Mouse (Mus musculus) forebrain, embryonic 10.5 days (tissue): ENCODE measurements at regions not wholly inside any gene's neighbourhood (a gene's known extent, or its start where the extent isn't known, plus 50 kb on each side); places are given as distances from the start of the nearest gene placed in this dataset.

Experiments used
- DNase-seq: peaks from one replicate; pipeline ENCODE4 v3.0.0-alpha.2; 2017; ENCODE audit warnings: low spot score; ENCODE audit errors: extremely low spot score
- H3K27ac ChIP-seq: fragments of 300-500 bp; sonication (generic); 2 replicates; pipeline ENCODE4 v1.5.1; 2016; ENCODE audit warnings: mild to moderate bottlenecking
- H3K27me3 ChIP-seq: fragments of 300-500 bp; sonication (generic); 2 replicates; pipeline ENCODE4 v1.6.1; 2016; ENCODE audit warnings: mild to moderate bottlenecking; ENCODE audit not compliant: poor library complexity, severe bottlenecking
- H3K36me3 ChIP-seq: fragments of 300-500 bp; sonication (generic); replicated peaks from 2 replicates; pipeline ENCODE4 v1.6.1; 2016; ENCODE audit warnings: mild to moderate bottlenecking, moderate library complexity
- H3K4me1 ChIP-seq: fragments of 300-500 bp; sonication (generic); 2 replicates; pipeline ENCODE4 v1.6.1; 2016
- H3K4me3 ChIP-seq: fragments of 300-500 bp; sonication (generic); 2 replicates; pipeline ENCODE4 v1.5.1; 2016; ENCODE audit warnings: mild to moderate bottlenecking, moderate library complexity
- H3K9me3 ChIP-seq: fragments of 300-500 bp; sonication (generic); 2 replicates; pipeline ENCODE4 v1.6.1; 2016; ENCODE audit warnings: mild to moderate bottlenecking, moderate library complexity
- WGBS: fragments of 180-500 bp; shearing (Covaris S2); methylation state at CpG from one replicate; pipeline ENCODE4 v1.1.7; 2016; 5-methylcytosine and 5-hydroxymethylcytosine counted together

- Histone ChIP-seq H3K27me3 (no peaks in the 10 kb centered on the region), H3K9me3 (no peaks in the 10 kb centered on the region), H3K36me3 (no peaks in the 10 kb centered on the region), H3K27ac (no peak overlapping the region), H3K4me3 (no peak overlapping the region), H3K4me1 (no peaks in the 10 kb centered on the region)
- DNase-seq, result no peak
- WGBS, result 86% methylated on average over 3 of the region's 3 CpGs
These were observed 483.9 kb upstream of the Pappa start for GRCm38 (mm10) chr4:64640056-64640455.

- Histone ChIP-seq H3K27me3 (no peaks in the 10 kb centered on the region), H3K36me3 (no peaks in the 10 kb centered on the region), H3K9me3 (no peaks in the 10 kb centered on the region), H3K27ac (no peak overlapping the region), H3K4me1 (no peaks in the 10 kb centered on the region), H3K4me3 (no peak overlapping the region)
- no peak for DNase-seq
- WGBS, result 85% methylated on average over 1 of the region's 1 CpGs
These were observed 483.0 kb upstream of the Pappa start for GRCm38 (mm10) chr4:64640976-64641375.

- DNase-seq, result no peak
- Histone ChIP-seq H3K27me3 (no peaks in the 10 kb centered on the region), H3K4me3 (no peak overlapping the region), H3K9me3 (no peaks in the 10 kb centered on the region), H3K4me1 (no peaks in the 10 kb centered on the region), H3K36me3 (no peaks in the 10 kb centered on the region), H3K27ac (no peak overlapping the region)
- WGBS, result 90% methylated on average over 2 of the region's 2 CpGs
These were observed 478.8 kb upstream of the Pappa start for GRCm38 (mm10) chr4:64645141-64645540.

- H3K27ac ChIP-seq, result no peak overlapping the region
- no peak for DNase-seq
- no peaks in the 10 kb centered on the region for H3K4me1 ChIP-seq
- H3K4me3 ChIP-seq, result no peak overlapping the region
- WGBS, result 79% methylated on average over 3 of the region's 3 CpGs
- no peaks in the 10 kb centered on the region for H3K27me3 ChIP-seq
- H3K36me3 ChIP-seq, result no peaks in the 10 kb centered on the region
- no peaks in the 10 kb centered on the region for H3K9me3 ChIP-seq
These were observed 469.8 kb upstream of the Pappa start for GRCm38 (mm10) chr4:64654157-64654556.

- Histone ChIP-seq H3K4me1 (no peaks in the 10 kb centered on the region), H3K27ac (no peak overlapping the region), H3K27me3 (no peaks in the 10 kb centered on the region), H3K4me3 (no peak overlapping the region), H3K9me3 (no peaks in the 10 kb centered on the region), H3K36me3 (no peaks in the 10 kb centered on the region)
- no peak for DNase-seq
These were observed 468.4 kb upstream of the Pappa start for GRCm38 (mm10) chr4:64655534-64655933.

GRCm38 (mm10) chr4:64663722-64664121 is 460.3 kb upstream of the Pappa start:
- Histone ChIP-seq H3K9me3 (no peaks in the 10 kb centered on the region), H3K27me3 (no peaks in the 10 kb centered on the region), H3K36me3 (no peaks in the 10 kb centered on the region), H3K4me3 (no peak overlapping the region), H3K4me1 (no peaks in the 10 kb centered on the region), H3K27ac (no peak overlapping the region)
- WGBS, result 89% methylated on average over 2 of the region's 2 CpGs
- no peak for DNase-seq

- H3K9me3 ChIP-seq, result no peaks in the 10 kb centered on the region
- no peak for DNase-seq
- 87% methylated on average over 3 of the region's 3 CpGs for WGBS
These were observed 456.0 kb upstream of the Pappa start for GRCm38 (mm10) chr4:64667998-64668397.

GRCm38 (mm10) chr4:64669722-64670121 is 454.3 kb upstream of the Pappa start:
- Histone ChIP-seq H3K4me1 (no peaks in the 10 kb centered on the region), H3K36me3 (no peaks in the 10 kb centered on the region), H3K27ac (no peak overlapping the region), H3K4me3 (no peak overlapping the region), H3K27me3 (no peaks in the 10 kb centered on the region), H3K9me3 (no peaks in the 10 kb centered on the region)
- WGBS, result 87% methylated on average over 2 of the region's 2 CpGs
- no peak for DNase-seq

More at GRCm38 (mm10) chr4:64667998-64668397, 456.0 kb upstream of the Pappa start:
- no peaks in the 10 kb centered on the region for H3K27me3 ChIP-seq
- no peak overlapping the region for H3K27ac ChIP-seq
- H3K4me3 ChIP-seq, result no peak overlapping the region
- no peaks in the 10 kb centered on the region for H3K4me1 ChIP-seq
- H3K36me3 ChIP-seq, result no peaks in the 10 kb centered on the region

- Histone ChIP-seq H3K4me3 (no peak overlapping the region), H3K27me3 (no peaks in the 10 kb centered on the region), H3K9me3 (no peaks in the 10 kb centered on the region), H3K36me3 (no peaks in the 10 kb centered on the region), H3K27ac (no peak overlapping the region), H3K4me1 (no peaks in the 10 kb centered on the region)
- WGBS, result 79% methylated on average over 6 of the region's 6 CpGs
- DNase-seq, result no peak
These were observed 447.5 kb upstream of the Pappa start for GRCm38 (mm10) chr4:64676438-64676837.

GRCm38 (mm10) chr4:64676881-64677280 is 447.1 kb upstream of the Pappa start:
- Histone ChIP-seq H3K4me3 (no peak overlapping the region), H3K27ac (no peak overlapping the region), H3K9me3 (no peaks in the 10 kb centered on the region), H3K36me3 (no peaks in the 10 kb centered on the region), H3K4me1 (no peaks in the 10 kb centered on the region), H3K27me3 (no peaks in the 10 kb centered on the region)
- no peak for DNase-seq
- WGBS, result 89% methylated on average over 5 of the region's 5 CpGs

- Histone ChIP-seq H3K9me3 (no peaks in the 10 kb centered on the region), H3K4me1 (no peaks in the 10 kb centered on the region), H3K4me3 (no peak overlapping the region), H3K27ac (no peak overlapping the region), H3K27me3 (no peaks in the 10 kb centered on the region), H3K36me3 (no peaks in the 10 kb centered on the region)
- no peak for DNase-seq
- 95% methylated on average over 1 of the region's 1 CpGs for WGBS
These were observed 439.3 kb upstream of the Pappa start for GRCm38 (mm10) chr4:64684654-64685053.

- Histone ChIP-seq H3K27ac (no peak overlapping the region), H3K4me3 (no peak overlapping the region), H3K27me3 (no peaks in the 10 kb centered on the region), H3K4me1 (no peaks in the 10 kb centered on the region), H3K9me3 (no peaks in the 10 kb centered on the region), H3K36me3 (no peaks in the 10 kb centered on the region)
- no peak for DNase-seq
- WGBS, result 44% methylated on average over 1 of the region's 1 CpGs
These were observed 427.8 kb upstream of the Pappa start for GRCm38 (mm10) chr4:64696134-64696533.

GRCm38 (mm10) chr4:64723296-64723695 is 400.7 kb upstream of the Pappa start:
- no peaks in the 10 kb centered on the region for H3K4me1 ChIP-seq
- WGBS, result 60% methylated on average over 3 of the region's 3 CpGs
- H3K4me3 ChIP-seq, result no peak overlapping the region
- H3K27me3 ChIP-seq, result no peaks in the 10 kb centered on the region
- no peak overlapping the region for H3K27ac ChIP-seq
- H3K9me3 ChIP-seq, result no peaks in the 10 kb centered on the region
- no peak for DNase-seq
- no peaks in the 10 kb centered on the region for H3K36me3 ChIP-seq

- no peak for DNase-seq
- no peaks in the 10 kb centered on the region for H3K9me3 ChIP-seq
- no peaks in the 10 kb centered on the region for H3K4me1 ChIP-seq
- H3K27ac ChIP-seq, result no peak overlapping the region
- no peak overlapping the region for H3K4me3 ChIP-seq
- no peaks in the 10 kb centered on the region for H3K36me3 ChIP-seq
- 84% methylated on average over 1 of the region's 1 CpGs for WGBS
- no peaks in the 10 kb centered on the region for H3K27me3 ChIP-seq
These were observed 399.1 kb upstream of the Pappa start for GRCm38 (mm10) chr4:64724851-64725250.
